Mouse (Mus musculus): ENCODE measurements around the gene Fat1. TPM values are rescaled to one million over a fixed set of nuclear protein-coding genes. Genes with fewer than 3 reads are reported as not detected.
A peak's percentile ranks its signal among the peaks of the same experiment; 100 is the strongest.

The Fat1 gene
- polyA plus RNA-seq, 1 experiment = 6.1 TPM

- no peak overlapping the region for H3K4me3 ChIP-seq (ENCODE audit: insufficient read depth, low read depth, low read length)
- H3K27ac ChIP-seq (replicated peaks; ENCODE audit: low read depth, low read length) = no peak overlapping the region
- H3K4me1 ChIP-seq (ENCODE audit: control insufficient read depth, insufficient read depth, insufficient read length, low read length) = peaks cover 6% of the 10 kb centered on the region; the same call in 1 of the 2 replicates
Measured at GRCm38 (mm10) chr8:44979245-44979644, 44.0 kb downstream of the Fat1 start.

GRCm38 (mm10) chr8:44980030-44980429 is 44.8 kb downstream of the Fat1 start:
- no peak overlapping the region for H3K27ac ChIP-seq (replicated peaks; ENCODE audit: low read depth, low read length)
- H3K4me1 ChIP-seq (ENCODE audit: control insufficient read depth, insufficient read depth, insufficient read length, low read length) = peaks cover 6% of the 10 kb centered on the region; the same call in 1 of the 2 replicates
- no peak overlapping the region for H3K4me3 ChIP-seq (ENCODE audit: insufficient read depth, low read depth, low read length)

GRCm38 (mm10) chr8:44985326-44986288 is 50.4 kb downstream of the Fat1 start:
- Histone ChIP-seq H3K27ac (replicated peaks; ENCODE audit: low read depth, low read length) (no peak overlapping the region), H3K4me3 (ENCODE audit: insufficient read depth, low read depth, low read length) (no peak overlapping the region), H3K4me1 (ENCODE audit: control insufficient read depth, insufficient read depth, insufficient read length, low read length) (no peaks in the 10 kb centered on the region)

GRCm38 (mm10) chr8:44991700-44992487 is 56.6 kb downstream of the Fat1 start:
- Histone ChIP-seq H3K4me3 (ENCODE audit: insufficient read depth, low read depth, low read length) (no peak overlapping the region), H3K4me1 (ENCODE audit: control insufficient read depth, insufficient read depth, insufficient read length, low read length) (no peaks in the 10 kb centered on the region), H3K27ac (replicated peaks; ENCODE audit: low read depth, low read length) (no peak overlapping the region)

GRCm38 (mm10) chr8:44992664-44993063 is 57.4 kb downstream of the Fat1 start:
- H3K27ac ChIP-seq (replicated peaks; ENCODE audit: low read depth, low read length) = no peak overlapping the region
- H3K4me3 ChIP-seq (ENCODE audit: insufficient read depth, low read depth, low read length) = no peak overlapping the region
- no peaks in the 10 kb centered on the region for H3K4me1 ChIP-seq (ENCODE audit: control insufficient read depth, insufficient read depth, insufficient read length, low read length)

GRCm38 (mm10) chr8:44993376-44993775 is 58.1 kb downstream of the Fat1 start:
- Histone ChIP-seq H3K27ac (replicated peaks; ENCODE audit: low read depth, low read length) (no peak overlapping the region), H3K4me3 (ENCODE audit: insufficient read depth, low read depth, low read length) (no peak overlapping the region), H3K4me1 (ENCODE audit: control insufficient read depth, insufficient read depth, insufficient read length, low read length) (no peaks in the 10 kb centered on the region)

- H3K27ac ChIP-seq (replicated peaks; ENCODE audit: low read depth, low read length) = no peak overlapping the region
- no peaks in the 10 kb centered on the region for H3K4me1 ChIP-seq (ENCODE audit: control insufficient read depth, insufficient read depth, insufficient read length, low read length)
Measured at GRCm38 (mm10) chr8:44996493-44996892, 61.2 kb downstream of the Fat1 start.

GRCm38 (mm10) chr8:44997321-44997720 is 62.1 kb downstream of the Fat1 start:
- Histone ChIP-seq H3K4me1 (ENCODE audit: control insufficient read depth, insufficient read depth, insufficient read length, low read length) (no peaks in the 10 kb centered on the region), H3K4me3 (ENCODE audit: insufficient read depth, low read depth, low read length) (no peak overlapping the region), H3K27ac (replicated peaks; ENCODE audit: low read depth, low read length) (no peak overlapping the region)

More at GRCm38 (mm10) chr8:44996493-44996892, 61.2 kb downstream of the Fat1 start:
- H3K4me3 ChIP-seq (ENCODE audit: insufficient read depth, low read depth, low read length) = no peak overlapping the region

GRCm38 (mm10) chr8:44997829-44998228 is 62.6 kb downstream of the Fat1 start:
- H3K4me1 ChIP-seq (ENCODE audit: control insufficient read depth, insufficient read depth, insufficient read length, low read length) = no peaks in the 10 kb centered on the region
- H3K4me3 ChIP-seq (ENCODE audit: insufficient read depth, low read depth, low read length) = no peak overlapping the region
- H3K27ac ChIP-seq (replicated peaks; ENCODE audit: low read depth, low read length) = no peak overlapping the region

- no peak overlapping the region for H3K27ac ChIP-seq (replicated peaks; ENCODE audit: low read depth, low read length)
- no peaks in the 10 kb centered on the region for H3K4me1 ChIP-seq (ENCODE audit: control insufficient read depth, insufficient read depth, insufficient read length, low read length)
- peak overlapping the region; percentile 32 for H3K4me3 ChIP-seq (ENCODE audit: insufficient read depth, low read depth, low read length)
Measured at GRCm38 (mm10) chr8:44998275-44998674, 63.0 kb downstream of the Fat1 start.

GRCm38 (mm10) chr8:44998681-44999277 is 63.5 kb downstream of the Fat1 start:
- Histone ChIP-seq H3K4me1 (ENCODE audit: control insufficient read depth, insufficient read depth, insufficient read length, low read length) (no peaks in the 10 kb centered on the region), H3K4me3 (ENCODE audit: insufficient read depth, low read depth, low read length) (peak overlapping the region; percentile 32), H3K27ac (replicated peaks; ENCODE audit: low read depth, low read length) (no peak overlapping the region)

GRCm38 (mm10) chr8:45001577-45002197 is 66.4 kb downstream of the Fat1 start:
- Histone ChIP-seq H3K27ac (replicated peaks; ENCODE audit: low read depth, low read length) (no peak overlapping the region), H3K4me1 (ENCODE audit: control insufficient read depth, insufficient read depth, insufficient read length, low read length) (no peaks in the 10 kb centered on the region)

GRCm38 (mm10) chr8:45002686-45003085 is 67.4 kb downstream of the Fat1 start:
- Histone ChIP-seq H3K27ac (replicated peaks; ENCODE audit: low read depth, low read length) (no peak overlapping the region), H3K4me3 (ENCODE audit: insufficient read depth, low read depth, low read length) (no peak overlapping the region), H3K4me1 (ENCODE audit: control insufficient read depth, insufficient read depth, insufficient read length, low read length) (no peaks in the 10 kb centered on the region)

More at GRCm38 (mm10) chr8:45001577-45002197, 66.4 kb downstream of the Fat1 start:
- H3K4me3 ChIP-seq (ENCODE audit: insufficient read depth, low read depth, low read length) = no peak overlapping the region

GRCm38 (mm10) chr8:45004021-45004420 is 68.8 kb downstream of the Fat1 start:
- H3K4me1 ChIP-seq (ENCODE audit: control insufficient read depth, insufficient read depth, insufficient read length, low read length) = no peaks in the 10 kb centered on the region
- no peak overlapping the region for H3K4me3 ChIP-seq (ENCODE audit: insufficient read depth, low read depth, low read length)
- no peak overlapping the region for H3K27ac ChIP-seq (replicated peaks; ENCODE audit: low read depth, low read length)

GRCm38 (mm10) chr8:45010685-45011084 is 75.4 kb downstream of the Fat1 start:
- no peak overlapping the region for H3K4me3 ChIP-seq (ENCODE audit: insufficient read depth, low read depth, low read length)
- H3K4me1 ChIP-seq (ENCODE audit: control insufficient read depth, insufficient read depth, insufficient read length, low read length) = no peaks in the 10 kb centered on the region
- no peak overlapping the region for H3K27ac ChIP-seq (replicated peaks; ENCODE audit: low read depth, low read length)
